Mouse (Mus musculus) adipocyte (in vitro differentiated cells): ENCODE results near the gene Atp5d.

ENCODE experiments used
- DNase-seq: peaks from one replicate; pipeline ENCODE4 v3.0.0-alpha.2; 2016; ENCODE audit warnings: low spot score

Atp5d gene

GRCm38 (mm10) chr10:80186649-80187048, 48.2 kb downstream of the Atp5d start:
- no peak for DNase-seq

DNA sequence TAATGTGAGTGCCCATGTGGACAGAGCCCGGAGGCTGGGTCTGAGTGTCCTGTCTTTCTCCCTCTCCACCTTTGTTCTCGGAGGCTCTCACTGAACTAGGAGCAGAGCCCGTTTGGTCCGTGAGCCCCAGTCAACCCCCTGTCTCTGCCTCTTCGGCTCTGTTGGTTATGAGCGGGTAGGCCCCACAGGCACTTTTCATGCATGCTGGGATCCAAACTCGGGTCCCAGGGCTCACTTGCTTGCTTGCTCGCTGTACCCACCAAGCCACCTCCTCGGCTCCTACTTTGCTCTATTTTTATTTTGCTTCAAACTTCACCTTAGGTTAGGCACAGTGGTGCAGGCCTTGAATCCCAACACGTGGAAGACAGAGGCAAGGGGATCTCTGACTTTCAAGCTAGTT, 49.3 kb downstream of the Atp5d start:
- no peak for DNase-seq

DNA sequence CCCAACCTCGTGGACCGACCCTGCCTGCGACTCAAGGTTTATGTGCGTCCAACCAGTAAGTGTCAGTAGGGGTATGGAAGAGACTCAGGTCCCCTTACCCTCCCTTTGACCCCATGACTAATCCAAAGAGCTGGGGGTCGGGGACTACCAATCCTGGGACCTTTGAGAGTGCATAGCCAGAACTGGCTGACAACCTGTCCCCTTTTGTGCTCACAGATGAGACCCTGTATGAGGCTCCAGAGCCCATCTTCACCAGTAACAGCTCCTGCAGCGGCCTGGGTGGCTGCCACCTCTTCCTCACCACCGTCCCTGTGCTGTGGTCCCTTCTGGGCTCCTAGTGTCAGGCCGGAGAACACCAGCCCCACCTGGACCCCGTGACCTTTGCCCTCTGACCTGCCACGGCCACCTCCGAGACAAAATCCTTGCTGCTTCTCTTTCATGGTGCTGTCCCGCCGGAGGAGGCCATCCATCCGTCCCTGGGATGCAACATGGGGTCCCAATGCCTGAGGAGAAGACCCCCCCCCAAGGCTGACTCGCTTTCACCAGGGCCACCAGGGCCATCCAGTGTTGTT, 50.1 kb downstream of the Atp5d start:
- no peak for DNase-seq

GRCm38 (mm10) chr10:80189999-80190398, 51.6 kb downstream of the Atp5d start:
- DNase-seq = no peak

DNA sequence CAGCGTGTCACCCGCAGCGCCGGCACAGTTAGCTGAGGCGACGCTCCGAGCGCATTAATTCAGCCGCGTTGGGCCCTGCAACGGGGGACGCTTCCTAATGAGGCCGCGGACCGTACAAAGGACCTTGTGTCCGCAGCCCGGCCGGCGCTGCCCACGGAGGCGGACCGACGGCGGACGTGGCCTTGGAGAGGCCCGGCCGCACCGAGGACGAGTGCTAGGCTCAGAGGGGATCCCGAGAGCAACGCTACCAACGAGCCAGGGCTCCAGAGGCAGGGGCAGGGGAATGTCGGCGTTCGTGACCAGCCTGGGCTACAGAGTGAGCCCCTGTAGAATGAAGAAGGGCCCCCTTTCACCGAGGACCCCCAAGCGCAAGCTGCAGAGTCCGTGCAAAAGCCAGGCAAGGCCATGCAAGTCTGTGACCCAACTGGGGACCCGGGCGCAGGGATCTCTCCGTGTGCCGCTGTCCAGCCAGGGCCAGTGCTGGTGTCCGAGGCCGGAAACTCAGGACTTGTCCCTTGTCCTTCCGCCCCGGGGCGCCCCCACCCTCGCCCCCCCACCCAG, 52.1 kb downstream of the Atp5d start:
- DNase-seq = no peak

GRCm38 (mm10) chr10:80193976-80194375, 55.5 kb downstream of the Atp5d start:
- no peak for DNase-seq

DNA sequence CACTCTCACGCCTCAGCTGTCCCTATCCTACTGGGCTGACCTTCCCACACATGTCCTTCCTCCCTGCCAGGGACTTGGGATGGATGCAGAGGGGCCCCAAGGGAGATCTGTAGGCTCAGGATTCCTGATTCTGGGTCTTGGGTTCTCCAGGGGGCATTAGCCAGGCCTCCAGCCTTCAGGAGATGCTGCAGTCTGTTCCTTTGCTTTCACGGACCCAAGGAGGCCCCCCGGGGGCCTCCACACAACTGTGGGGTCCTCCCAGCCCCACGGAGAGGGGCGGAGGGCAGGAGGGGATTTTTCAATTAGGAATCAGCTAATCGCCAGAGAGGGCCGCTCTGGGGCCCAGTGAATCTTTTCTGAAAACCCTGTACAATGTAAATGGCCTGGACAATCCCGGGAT, 56.0 kb downstream of the Atp5d start:
- no peak for DNase-seq
